Mouse (Mus musculus) liver, embryonic 14.5 days (tissue): ENCODE data around the gene Igf1.

Experiments
- CTCF ChIP-seq: IDR thresholded peaks from 2 replicates; pipeline ENCODE4 v1.5.1; 2016; ENCODE audit warnings: antibody characterized with exemption, low read depth, control low read depth
- EP300 ChIP-seq: IDR thresholded peaks from 2 replicates; pipeline ENCODE4 v1.6.1; 2016; ENCODE audit warnings: antibody characterized with exemption, low read depth

DNA sequence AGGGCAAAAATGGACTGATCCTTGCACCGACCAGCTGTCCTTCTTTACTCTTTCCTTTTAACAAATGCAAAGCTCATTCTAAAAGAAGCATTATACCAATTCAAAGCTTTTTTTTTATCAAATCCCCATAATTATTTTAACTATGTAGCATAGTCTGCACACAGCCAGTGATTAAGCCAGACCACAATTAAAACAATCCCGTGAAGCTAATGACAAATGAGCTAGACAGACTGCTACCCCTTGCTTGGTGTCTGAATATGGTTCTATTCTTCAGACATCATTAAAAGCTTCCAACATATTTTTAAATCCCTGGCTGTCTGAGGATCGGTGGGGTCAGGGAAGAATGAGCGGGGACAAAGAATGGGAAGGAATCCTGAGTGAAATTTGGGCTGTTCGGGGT, 127.3 kb downstream of the Igf1 start:
- no peak for TF ChIP-seq EP300
- TF ChIP-seq CTCF: no peak
